Mouse (Mus musculus) c-Kit-positive CD71-positive TER-119-positive erythroid progenitor cells, embryonic 14.5 days (primary cell): Measurements from ENCODE around the gene Slc16a5.

Experiments
- DNase-seq: peaks from one replicate; pipeline ENCODE4 v3.0.0-alpha.2; 2013; ENCODE audit warnings: low spot score

The Slc16a5 gene

GRCm38 (mm10) chr11:115515021-115515420 is 52.7 kb downstream of the Slc16a5 start:
- DNase-seq: no peak

GRCm38 (mm10) chr11:115516942-115517341 is 54.7 kb downstream of the Slc16a5 start:
- no peak for DNase-seq

GRCm38 (mm10) chr11:115518693-115519092 is 56.4 kb downstream of the Slc16a5 start:
- DNase-seq: no peak

- DNase-seq: no peak
Measured at GRCm38 (mm10) chr11:115519581-115519980, 57.3 kb downstream of the Slc16a5 start.

GRCm38 (mm10) chr11:115520218-115520617 is 57.9 kb downstream of the Slc16a5 start:
- DNase-seq: no peak

GRCm38 (mm10) chr11:115521080-115521479 is 58.8 kb downstream of the Slc16a5 start:
- no peak for DNase-seq

GRCm38 (mm10) chr11:115522238-115522637 is 60.0 kb downstream of the Slc16a5 start:
- no peak for DNase-seq

- DNase-seq: no peak
Measured at GRCm38 (mm10) chr11:115522703-115523102, 60.4 kb downstream of the Slc16a5 start.
